Mouse (Mus musculus) lung, adult 18-20 months (tissue): Measurements from ENCODE around the gene Gm6217.
"Not testable (repeated sequence)": the region's sequence is repeated elsewhere in the genome, so short reads cannot be mapped to it uniquely, and the experiment has no call there.

Experiments used
- DNase-seq, 2 experiments: peaks; one replicate each; pipeline ENCODE4 v3.0.0; 2022; ENCODE audit warnings: mixed read lengths in 2 of 2

Gm6217 gene

DNA sequence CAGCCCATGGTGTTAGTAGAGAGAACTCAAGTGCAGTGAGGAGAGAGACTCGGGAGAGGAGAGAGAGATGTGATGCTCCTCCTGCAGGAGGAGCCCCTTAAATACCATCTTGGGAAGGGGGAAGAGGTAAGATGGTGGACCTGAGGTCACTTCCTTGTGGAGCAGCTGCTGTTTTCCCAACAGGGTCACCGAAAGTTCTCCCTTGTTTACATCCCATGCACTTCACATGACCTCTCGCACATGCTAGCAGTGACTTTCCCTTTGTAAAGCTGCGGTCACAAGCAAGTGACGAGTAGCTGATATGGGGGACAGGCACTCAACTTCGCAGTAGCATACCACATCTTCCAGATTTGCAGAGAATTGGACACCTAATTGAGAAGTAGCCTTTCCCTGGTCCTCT is at the start of gene Gm6217:
Gm6217 (minus strand) TSS at position 74 of the 400 bp plus-strand sequence.
- not testable (repeated sequence) for DNase-seq

DNA sequence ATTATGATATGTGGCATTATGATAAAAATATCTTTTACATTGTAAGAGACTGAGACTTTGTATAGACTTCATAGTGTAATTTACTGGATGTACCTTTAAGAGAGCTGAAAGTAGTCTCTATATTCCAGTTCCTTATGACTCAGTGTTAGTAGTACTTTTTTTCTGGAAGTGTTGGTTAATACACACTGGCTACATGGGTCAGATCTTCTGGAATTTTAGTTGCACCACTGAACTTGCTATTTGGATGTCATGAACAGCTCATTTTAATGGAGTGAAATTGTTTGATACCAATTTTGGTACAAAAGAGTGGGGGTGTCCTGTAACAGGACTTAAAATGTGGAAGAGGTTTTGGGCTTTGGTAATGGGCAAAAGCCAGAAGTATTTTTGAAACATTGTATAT is 46.6 kb upstream of the Gm6217 start:
- no peak for DNase-seq

DNA sequence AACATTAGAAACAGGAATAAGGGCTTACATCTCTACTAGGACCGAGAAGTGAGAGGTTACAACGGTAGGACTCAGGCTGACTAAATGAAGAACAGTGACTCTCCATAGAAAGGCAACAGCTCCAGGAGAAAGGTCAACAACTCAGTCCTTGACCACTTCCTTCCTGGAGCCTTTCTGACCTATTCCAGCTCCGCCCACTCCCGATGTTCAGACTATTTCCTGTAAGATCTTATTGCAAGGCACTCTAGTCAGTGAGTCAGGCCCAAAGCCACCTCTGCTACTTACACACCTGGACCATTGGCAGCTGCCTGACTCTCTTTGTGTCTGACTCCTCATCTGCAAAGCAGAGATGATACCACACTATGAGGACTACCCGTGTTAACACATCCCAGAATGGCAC is 44.6 kb upstream of the Gm6217 start:
- DNase-seq = peak; percentile 58 to 76

DNA sequence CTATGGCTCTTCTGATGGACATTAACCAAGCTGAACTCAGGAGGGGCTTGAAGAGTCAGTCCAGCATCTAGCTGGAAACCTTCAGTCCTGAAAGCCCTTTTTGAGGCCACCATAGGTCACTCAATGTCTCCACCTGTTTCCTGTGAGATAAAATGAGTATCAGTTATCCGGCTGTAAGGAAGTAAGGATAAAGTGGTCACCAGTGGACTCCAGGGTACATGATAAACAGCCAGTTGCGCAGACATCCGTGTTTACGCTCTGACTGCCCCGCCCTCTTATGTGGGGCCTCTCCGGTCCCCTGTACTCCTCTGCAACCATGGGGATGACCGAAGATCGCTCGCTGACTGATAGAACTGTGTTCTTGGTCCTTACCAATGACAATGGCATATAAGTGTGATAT is 43.1 kb upstream of the Gm6217 start:
- DNase-seq = peak; percentile 40 to 61

DNA sequence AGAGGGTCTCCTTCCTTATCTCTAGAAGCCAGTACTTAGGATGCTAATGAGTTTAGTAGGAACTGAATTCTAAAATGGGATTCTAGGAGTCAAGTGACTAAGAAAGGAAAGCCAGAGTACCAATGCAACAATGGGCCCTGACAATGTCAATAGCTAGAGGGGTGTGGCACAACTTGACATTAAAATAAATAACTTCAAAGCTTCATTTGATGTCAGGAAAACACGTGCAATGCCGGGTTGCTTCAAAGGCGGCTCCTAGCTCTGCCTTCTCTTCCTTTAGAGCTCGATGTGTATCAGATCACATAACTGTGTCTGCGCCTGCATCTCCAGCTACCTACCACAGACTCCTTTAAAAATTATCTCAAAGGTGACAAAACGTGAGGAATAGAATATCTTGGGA is 42.7 kb upstream of the Gm6217 start:
- DNase-seq = peak; percentile 11 to 39

DNA sequence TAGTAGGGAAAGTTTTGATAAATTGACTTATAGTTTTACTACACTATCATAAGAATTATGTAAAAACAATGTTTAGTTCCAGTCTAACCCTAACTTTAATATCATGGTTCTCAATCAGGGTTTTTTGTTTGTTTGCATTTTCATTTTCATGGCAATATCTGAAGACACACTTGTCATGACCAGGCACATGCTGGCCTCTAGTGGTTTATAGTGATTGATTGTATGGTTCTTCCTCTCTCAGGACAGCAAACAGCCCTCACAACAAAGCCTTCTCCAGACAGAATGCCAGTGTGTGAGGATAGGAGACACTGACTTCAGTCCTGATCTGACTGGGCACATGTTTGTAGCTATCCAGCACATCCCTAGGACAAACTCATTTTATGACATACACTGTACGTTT is 42.0 kb upstream of the Gm6217 start:
- DNase-seq = no peak

DNA sequence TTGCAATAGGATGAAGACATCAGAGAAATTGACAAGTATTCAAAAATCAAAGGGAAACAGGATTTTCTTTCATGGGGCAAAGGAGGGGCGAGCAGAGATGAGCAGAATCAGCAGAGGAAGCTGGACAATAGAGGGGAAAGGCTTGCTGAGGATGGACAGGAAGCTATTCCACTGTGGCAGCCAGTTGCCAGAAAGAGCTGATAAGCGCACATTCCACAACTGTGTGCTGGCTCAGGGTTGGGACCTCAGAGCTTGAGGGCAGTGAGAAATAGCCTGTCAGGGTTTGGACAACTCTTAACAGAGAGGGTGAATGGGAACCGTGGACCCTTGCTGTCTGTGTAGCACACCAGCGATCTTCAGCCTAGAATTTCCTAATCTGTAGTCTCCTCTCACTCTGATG is 40.8 kb upstream of the Gm6217 start:
- peak in 1 of 2 experiments; percentile 24 for DNase-seq

DNA sequence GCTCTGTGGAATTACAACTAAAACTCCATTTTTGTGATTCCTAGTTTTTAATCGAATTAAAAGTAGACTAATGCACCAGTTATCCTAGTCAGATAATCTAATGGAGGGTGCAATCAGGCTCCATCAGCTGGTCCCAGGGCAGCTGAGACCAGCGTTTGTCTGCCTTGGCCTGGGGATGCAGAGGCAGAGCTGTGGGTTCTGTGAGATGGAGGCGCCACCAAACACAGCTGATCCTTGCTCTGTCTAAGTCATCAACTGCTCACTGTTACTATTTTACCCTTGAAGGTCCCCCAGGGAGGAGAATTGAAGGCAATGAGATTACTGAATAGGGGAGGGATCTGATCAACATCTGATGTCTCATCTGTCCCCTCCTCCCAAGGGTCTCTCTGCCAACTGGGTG is 35.2 kb upstream of the Gm6217 start:
- no peak for DNase-seq

DNA sequence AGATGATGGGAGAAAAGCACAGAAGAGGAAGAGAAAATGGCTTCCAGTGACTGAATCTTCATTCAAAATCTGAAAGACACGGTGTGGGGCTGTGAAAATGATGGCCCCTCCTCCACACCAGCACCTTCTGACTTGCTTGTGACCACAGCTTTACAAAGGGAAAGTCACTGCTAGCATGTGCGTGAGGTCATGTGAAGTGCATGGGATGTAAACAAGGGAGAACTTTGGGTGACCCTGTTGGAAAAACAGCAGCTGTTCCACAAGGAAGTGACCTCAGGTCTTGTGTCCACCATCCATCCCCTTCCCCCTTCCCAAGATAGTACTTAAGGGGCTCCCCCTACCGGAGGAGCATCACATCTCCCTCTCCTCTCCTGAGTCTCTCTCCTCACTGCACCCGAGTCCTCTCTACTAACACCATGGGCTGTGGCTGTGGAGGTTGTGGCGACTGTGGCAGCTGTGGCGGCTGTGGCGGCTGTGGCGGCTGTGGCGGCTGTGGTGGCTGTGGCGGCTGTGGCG is 28.7 kb upstream of the Gm6217 start, which contains the start of gene Gm47955:
Gm47955 (plus strand) TSS at position 417 of the 516 bp plus-strand sequence.
- DNase-seq = no peak

DNA sequence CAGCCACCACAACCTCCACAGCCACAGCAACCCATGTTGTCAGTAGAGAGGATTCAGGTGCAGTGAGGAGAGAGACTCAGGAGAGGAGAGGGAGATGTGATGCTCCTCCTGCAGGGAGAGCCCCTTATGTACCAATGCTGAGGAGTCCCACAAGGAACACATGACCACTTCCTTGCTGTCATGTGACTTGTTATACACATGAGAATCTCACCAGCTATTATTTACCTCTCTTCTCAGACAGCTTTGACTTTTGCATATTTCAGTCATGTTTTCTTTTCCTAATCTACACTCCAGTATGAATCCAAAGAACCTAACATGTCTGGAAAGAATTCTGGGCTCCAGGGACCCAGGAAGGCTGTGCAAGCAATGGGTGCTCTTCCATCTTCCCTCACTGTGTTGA is 24.7 kb upstream of the Gm6217 start, which contains the start of gene Gm7544:
Gm7544 (minus strand) TSS at position 101 of the 400 bp plus-strand sequence.
- DNase-seq = not testable (repeated sequence)

DNA sequence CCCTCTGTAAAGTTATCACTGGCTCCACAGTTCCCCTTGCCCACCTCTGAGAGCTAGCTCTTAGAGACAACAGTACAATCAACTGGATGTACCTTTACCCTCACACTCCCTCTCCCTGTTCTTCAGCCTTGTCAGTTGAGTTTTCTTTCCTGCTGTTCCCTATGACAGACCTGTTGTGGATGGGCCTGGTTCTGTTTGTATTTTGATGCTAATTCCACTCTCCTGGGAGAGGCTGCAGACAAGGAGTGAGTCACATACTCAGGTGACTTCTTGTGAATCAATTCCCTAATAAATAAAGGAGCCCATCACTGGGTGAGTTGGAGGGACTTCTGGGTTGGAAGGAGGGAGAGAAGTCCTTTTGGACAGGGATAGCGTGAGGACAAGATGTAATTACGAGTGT is 17.4 kb upstream of the Gm6217 start:
- no peak for DNase-seq

DNA sequence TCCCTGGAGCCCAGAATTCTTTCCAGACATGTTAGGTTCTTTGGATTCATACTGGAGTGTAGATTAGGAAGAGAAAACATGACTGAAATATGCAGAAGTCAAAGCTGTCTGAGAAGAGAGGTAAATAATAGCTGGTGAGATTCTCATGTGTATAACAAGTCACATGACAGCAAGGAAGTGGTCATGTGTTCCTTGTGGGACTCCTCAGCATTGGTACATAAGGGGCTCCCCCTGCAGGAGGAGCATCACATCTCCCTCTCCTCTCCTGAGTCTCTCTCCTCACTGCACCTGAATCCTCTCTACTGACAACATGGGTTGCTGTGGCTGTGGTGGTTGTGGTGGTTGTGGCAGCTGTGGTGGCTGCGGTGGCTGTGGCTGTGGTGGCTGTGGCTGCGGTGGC is 14.8 kb upstream of the Gm6217 start:
- peak in 1 of 2 experiments; percentile 25 for DNase-seq

DNA sequence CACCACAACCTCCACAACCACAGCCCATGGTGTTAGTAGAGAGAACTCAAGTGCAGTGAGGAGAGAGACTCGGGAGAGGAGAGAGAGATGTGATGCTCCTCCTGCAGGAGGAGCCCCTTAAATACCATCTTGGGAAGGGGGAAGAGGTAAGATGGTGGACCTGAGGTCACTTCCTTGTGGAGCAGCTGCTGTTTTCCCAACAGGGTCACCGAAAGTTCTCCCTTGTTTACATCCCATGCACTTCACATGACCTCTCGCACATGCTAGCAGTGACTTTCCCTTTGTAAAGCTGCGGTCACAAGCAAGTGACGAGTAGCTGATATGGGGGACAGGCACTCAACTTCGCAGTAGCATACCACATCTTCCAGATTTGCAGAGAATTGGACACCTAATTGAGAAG is 12.1 kb upstream of the Gm6217 start, which contains the start of gene A030003K21Rik:
A030003K21Rik (minus strand) TSS at position 94 of the 400 bp plus-strand sequence.
- not testable (repeated sequence) for DNase-seq

DNA sequence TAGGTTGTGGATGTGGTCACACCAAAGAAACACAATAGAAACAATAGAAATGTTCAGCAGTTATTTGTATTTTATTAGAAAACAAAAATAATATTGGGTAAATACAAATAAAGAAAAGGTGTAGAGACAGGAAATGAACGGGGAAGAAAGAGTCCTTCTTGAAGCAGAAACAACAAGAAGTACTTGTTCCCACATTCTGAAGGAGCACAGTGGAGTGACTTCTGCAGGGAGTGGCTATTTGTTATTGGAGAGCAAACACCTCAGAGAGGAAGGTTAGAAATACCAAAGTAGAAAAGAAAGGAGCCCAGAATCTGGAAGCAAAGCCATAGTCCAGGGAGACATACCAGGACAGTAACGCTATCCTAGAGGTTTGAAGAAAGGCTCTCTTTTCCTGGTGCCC is 11.3 kb upstream of the Gm6217 start:
- DNase-seq = peak; percentile 28 to 49

DNA sequence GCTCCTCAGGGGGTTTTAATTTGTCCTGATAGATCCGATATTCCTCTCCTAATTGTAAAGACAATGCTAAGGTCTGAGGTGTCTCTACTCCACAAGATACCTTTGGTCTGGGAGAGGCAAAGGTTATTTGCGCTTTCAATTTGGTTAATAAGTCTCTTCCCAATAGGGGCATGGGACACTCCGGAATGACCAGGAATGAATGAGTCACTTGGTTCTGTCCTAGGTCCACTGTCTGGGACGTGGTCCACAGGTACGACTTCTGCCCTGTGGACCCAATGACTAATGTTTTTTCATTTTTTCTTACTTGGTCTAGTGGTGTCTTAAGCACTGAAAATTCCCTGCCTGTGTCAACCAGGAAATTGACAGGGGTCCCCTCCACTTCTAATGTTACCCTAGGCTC is 7.5 kb upstream of the Gm6217 start:
- no peak for DNase-seq

DNA sequence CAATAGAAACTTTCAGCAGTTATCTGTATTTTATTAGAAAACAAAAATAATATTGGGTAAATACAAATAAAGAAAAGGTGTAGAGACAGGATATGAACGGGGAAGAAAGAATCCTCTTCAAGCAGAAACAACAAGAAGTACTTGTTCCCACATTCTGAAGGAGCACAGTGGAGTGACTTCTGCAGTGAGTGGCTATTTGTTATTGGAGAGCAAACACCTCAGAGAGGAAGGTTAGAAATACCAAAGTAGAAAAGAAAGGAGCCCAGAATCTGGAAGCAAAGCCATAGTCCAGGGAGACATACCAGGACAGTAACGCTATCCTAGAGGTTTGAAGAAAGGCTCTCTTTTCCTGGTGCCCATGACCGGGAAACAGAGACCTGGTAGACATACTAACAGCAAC is 641 bp downstream of the Gm6217 start:
- DNase-seq = peak in 1 of 2 experiments; percentile 44

DNA sequence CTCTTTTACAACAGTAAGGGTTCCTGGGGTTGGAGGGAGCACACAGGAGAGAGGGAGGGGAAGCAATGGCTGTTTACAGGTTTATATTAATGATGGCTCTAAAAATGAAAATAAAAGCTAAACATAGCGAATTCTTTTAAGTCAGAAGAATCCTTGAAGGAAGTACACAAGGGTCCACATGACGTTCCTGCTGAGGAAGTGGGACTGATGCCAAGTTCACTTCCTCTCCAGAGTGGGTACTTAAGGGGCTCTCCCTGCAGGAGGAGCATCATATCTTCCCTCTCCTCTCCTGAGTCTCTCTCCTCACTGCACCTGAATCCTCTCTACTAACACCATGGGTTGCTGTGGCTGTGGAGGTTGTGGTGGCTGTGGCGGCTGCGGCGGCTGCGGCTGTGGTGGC is 6.5 kb downstream of the Gm6217 start, which contains the start of gene A030014E15Rik:
A030014E15Rik (plus strand) TSS at position 268 of the 400 bp plus-strand sequence.
- DNase-seq = peak in 1 of 2 experiments; percentile 28

DNA sequence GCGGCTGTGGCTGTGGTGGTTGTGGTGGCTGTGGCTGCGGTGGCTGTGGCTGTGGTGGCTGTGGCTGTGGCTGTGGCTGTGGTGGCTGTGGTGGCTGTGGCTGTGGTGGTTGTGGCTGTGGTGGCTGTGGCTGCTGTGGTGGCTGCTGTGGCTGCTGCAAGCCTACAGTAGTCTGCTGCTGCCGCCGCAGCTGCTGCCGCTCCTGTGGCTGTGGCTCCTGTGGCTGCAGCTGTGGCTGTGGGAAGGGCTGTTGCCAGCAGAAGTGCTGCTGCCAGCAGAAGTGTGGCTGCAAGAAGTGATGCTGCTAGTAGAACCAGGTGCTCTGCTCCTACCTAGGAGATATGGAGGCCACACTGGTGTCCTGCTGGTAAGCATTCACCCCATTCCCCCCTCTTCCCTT is 17.8 kb downstream of the Gm6217 start:
- DNase-seq = not testable (repeated sequence)

DNA sequence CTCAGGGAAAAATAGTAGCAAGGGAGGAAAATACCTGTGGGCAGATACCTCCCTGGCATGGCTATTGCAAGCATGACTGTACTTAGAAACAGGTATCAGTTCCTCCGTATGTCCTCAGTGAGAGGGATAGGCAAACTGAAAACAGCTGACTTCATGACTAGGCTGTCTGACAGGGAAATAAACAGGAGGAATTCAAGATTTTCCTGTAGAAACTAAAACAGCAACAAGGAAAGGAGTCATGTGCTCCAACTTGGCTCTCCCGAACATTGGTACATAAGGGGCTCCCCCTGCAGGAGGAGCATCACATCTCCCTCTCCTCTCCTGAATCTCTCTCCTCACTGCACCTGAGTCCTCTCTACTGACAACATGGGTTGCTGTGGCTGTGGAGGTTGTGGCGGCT is 18.2 kb downstream of the Gm6217 start, which contains the start of gene A030005L19Rik:
A030005L19Rik (plus strand) TSS at position 301 of the 400 bp plus-strand sequence.
- peak in 1 of 2 experiments; percentile 12 for DNase-seq

DNA sequence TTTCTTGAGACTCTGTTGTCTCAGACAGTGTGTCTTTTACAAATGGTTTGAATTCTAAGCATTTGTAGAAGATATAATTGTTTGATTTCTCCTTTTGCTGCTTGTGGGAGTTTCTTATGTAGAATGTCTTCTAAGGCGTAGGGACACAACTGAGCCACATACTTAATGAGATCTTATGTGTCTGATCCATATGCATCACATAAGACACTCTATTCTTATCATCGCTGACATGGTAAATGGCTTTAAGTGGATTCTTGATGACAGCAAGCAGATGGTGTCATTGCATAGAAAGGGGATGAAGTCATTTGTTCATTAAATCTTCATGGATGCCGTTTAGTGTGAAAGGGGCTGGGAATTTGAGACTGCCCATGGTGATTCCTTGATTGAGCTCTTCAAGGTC is 25.3 kb downstream of the Gm6217 start:
- DNase-seq = no peak

DNA sequence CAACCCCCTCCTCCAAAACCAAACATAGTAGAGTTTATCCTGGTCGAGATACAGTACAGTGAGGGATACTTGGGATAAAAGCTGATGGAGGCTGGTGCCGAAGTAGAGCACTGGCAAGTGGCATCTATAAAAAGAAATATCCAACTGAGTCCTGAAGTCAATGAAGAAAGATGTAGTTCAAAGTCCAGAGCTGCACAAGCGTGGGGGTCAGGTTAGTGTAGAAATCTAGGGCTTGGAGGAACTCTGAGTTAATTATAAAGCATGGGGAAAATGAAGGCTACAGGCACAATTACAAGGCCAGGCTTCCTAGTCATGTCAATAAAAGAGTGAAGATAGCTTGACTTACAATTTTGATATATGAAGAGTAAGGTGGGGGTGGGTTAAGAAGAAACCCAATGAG is 30.0 kb downstream of the Gm6217 start:
- DNase-seq = no peak

DNA sequence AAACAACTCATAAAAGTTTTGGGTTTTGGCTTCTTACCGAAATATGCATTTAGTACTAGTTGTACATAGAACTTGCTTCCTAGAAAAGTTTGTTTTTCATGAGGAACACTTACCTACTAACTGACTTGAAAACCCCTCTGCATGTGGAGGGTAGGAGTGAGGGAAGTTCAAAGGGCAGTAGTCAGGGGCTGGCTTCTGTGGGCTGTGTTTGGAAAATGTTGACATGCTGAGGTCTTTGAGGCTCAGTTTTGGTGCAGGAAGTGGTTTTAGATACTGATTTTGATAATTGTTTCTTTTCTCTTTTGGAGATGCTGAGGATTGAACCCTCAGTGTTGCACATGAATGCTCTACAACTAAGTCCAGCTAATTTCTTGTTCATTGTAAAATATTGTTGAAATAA is 30.6 kb downstream of the Gm6217 start:
- no peak for DNase-seq

DNA sequence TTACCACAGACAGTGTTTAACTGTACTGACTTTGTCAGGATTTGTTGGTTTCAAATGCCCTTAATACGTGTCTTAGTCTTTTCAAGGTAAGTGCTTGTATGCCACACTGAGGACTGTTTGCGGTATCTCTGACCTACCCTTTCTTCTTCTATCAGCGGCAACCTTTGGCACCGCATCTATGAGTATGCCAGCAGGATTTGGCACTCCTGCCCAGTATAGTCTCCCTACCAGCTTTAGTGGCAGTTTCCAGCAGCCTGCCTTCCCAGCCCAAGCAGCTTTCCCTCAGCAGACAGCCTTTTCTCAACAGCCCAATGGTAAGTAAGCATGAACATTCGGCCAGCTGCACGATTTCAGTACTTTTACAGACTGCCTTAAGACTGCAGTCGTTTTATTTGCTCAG is 37.9 kb downstream of the Gm6217 start:
- DNase-seq = no peak
